Mouse (Mus musculus): ENCODE measurements around the gene Vegfb. TPM values are rescaled to one million over a fixed set of nuclear protein-coding genes. Genes with fewer than 3 reads are reported as not detected.

The Vegfb gene
- 41.0 and 43.9 TPM in 2 replicates for polyA plus RNA-seq (2014; fragmentation: Nextera tagmentation; extraction: Ambion mirVana)

GRCm38 (mm10) chr19:6987061-6987903, at the start of gene Vegfb:
Gene Vegfb, minus strand, starts transcription at chr19:6987651.
- whole genome bisulfite sequencing = 0% methylated on average over 19 of the region's 85 CpGs
- peak; percentile 47 for ATAC-seq (ENCODE audit: low read depth)

GRCm38 (mm10) chr19:7034006-7034405, 46.6 kb upstream of the Vegfb start:
- peaks cover 68% of the 10 kb centered on the region for H3K36me3 ChIP-seq (ENCODE audit: control insufficient read depth, insufficient read depth, low read length)
- H3K9ac ChIP-seq (ENCODE audit: low read depth, low read length) = no peak overlapping the region
- no peaks in the 10 kb centered on the region for H3K9me3 ChIP-seq (ENCODE audit: control insufficient read depth, low read length)
- no peak for ATAC-seq (ENCODE audit: low read depth)
- DNase-seq (ENCODE audit: low spot score) = no peak
- no peak overlapping the region for H3K4me3 ChIP-seq (ENCODE audit: low read depth, low read length)
- H3K4me1 ChIP-seq (ENCODE audit: control insufficient read depth, insufficient read depth, low read length) = peaks cover 9% of the 10 kb centered on the region
- WGBS = 94% methylated on average over 5 of the region's 5 CpGs
- no peak overlapping the region for H3K27ac ChIP-seq (replicated peaks; ENCODE audit: low read depth, low read length)
- no peaks in the 10 kb centered on the region for H3K27me3 ChIP-seq (replicated peaks; ENCODE audit: control insufficient read depth, insufficient read depth, low read length)
- no peak overlapping the region for H3K4me2 ChIP-seq (ENCODE audit: low read depth, low read length)

More at GRCm38 (mm10) chr19:6987061-6987903, at the start of gene Vegfb:
- Histone ChIP-seq H3K4me2 (ENCODE audit: low read depth, low read length) (peak within 1 kb of the TSS; percentile 85), H3K9me3 (ENCODE audit: control insufficient read depth, low read length) (no peaks in the 10 kb centered on the region), H3K27me3 (replicated peaks; ENCODE audit: control insufficient read depth, insufficient read depth, low read length) (no peaks in the 10 kb centered on the region), H3K4me3 (ENCODE audit: low read depth, low read length) (peak within 1 kb of the TSS; percentile 89), H3K4me1 (ENCODE audit: control insufficient read depth, insufficient read depth, low read length) (peaks cover 14% of the 10 kb centered on the region), H3K36me3 (ENCODE audit: control insufficient read depth, insufficient read depth, low read length) (peaks cover 31% of the 10 kb centered on the region), H3K27ac (replicated peaks; ENCODE audit: low read depth, low read length) (peak within 1 kb of the TSS; percentile 85), H3K9ac (ENCODE audit: low read depth, low read length) (peak within 1 kb of the TSS; percentile 92)
- DNase-seq (ENCODE audit: low spot score) = peak; percentile 71

DNA sequence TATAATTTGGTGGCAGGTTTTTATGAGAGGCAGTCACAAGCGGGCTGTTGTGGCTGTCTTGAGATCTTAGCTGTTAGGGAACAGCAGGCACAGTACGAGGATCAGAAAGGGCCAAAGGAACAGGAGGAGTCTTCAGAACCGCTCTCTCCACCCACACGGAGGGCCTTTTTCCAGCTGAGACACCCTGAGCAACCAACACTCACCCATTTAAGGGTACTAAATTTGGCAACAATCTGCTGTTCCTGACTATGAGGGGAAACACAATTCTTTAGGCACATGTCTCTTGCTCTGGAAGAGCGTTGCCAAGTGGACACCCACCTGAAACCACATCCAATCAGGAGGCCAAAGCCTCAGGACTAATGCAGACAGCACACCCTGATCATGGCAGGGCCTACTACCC, 42.1 kb upstream of the Vegfb start:
- DNase-seq (ENCODE audit: low spot score) = no peak

GRCm38 (mm10) chr19:7020224-7020641, 32.8 kb upstream of the Vegfb start:
- DNase-seq (ENCODE audit: low spot score) (peak; percentile 61), ATAC-seq (ENCODE audit: low read depth) (peak; percentile 73)
- peaks cover 62% of the 10 kb centered on the region for H3K36me3 ChIP-seq (ENCODE audit: control insufficient read depth, insufficient read depth, low read length)
- H3K4me2 ChIP-seq (ENCODE audit: low read depth, low read length) = no peak overlapping the region
- H3K4me3 ChIP-seq (ENCODE audit: low read depth, low read length) = no peak overlapping the region
- H3K27me3 ChIP-seq (replicated peaks; ENCODE audit: control insufficient read depth, insufficient read depth, low read length) = no peaks in the 10 kb centered on the region
- no peak overlapping the region for H3K27ac ChIP-seq (replicated peaks; ENCODE audit: low read depth, low read length)
- H3K9me3 ChIP-seq (ENCODE audit: control insufficient read depth, low read length) = no peaks in the 10 kb centered on the region
- no peak overlapping the region for H3K9ac ChIP-seq (ENCODE audit: low read depth, low read length)
- no peaks in the 10 kb centered on the region for H3K4me1 ChIP-seq (ENCODE audit: control insufficient read depth, insufficient read depth, low read length)
- WGBS = 44% methylated on average over 3 of the region's 3 CpGs

More for the DNA sequence above, 42.1 kb upstream of the Vegfb start:
- Histone ChIP-seq H3K36me3 (ENCODE audit: control insufficient read depth, insufficient read depth, low read length) (peaks cover 99% of the 10 kb centered on the region), H3K4me2 (ENCODE audit: low read depth, low read length) (no peak overlapping the region), H3K9me3 (ENCODE audit: control insufficient read depth, low read length) (no peaks in the 10 kb centered on the region), H3K27me3 (replicated peaks; ENCODE audit: control insufficient read depth, insufficient read depth, low read length) (no peaks in the 10 kb centered on the region), H3K27ac (replicated peaks; ENCODE audit: low read depth, low read length) (no peak overlapping the region), H3K4me3 (ENCODE audit: low read depth, low read length) (no peak overlapping the region), H3K4me1 (ENCODE audit: control insufficient read depth, insufficient read depth, low read length) (no peaks in the 10 kb centered on the region), H3K9ac (ENCODE audit: low read depth, low read length) (no peak overlapping the region)
- 95% methylated on average over 5 of the region's 5 CpGs for WGBS
- ATAC-seq (ENCODE audit: low read depth) = no peak

DNA sequence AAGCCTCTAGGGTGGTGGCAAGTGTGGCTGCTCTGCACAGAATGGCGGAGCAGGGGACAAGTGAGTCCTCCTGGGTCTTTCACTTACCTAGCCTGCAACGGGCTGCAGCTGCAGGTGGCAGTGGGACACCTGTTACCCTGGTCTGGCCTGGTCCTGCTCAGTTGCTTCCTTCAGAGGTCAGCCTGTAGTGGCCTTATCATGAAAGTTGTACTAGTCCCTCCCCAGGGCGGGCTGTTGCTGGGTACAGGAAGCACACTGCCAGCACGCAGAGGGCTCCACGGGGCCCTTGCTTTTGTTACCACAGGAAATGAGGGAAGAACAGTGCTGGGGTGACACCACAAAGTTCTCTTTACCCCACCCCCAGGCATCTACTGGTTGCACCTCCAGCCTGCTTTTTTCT, 31.7 kb upstream of the Vegfb start, which contains the start of gene Fermt3:
Gene Fermt3, minus strand, starts transcription at position 279 of the 400 bp plus-strand sequence.
- peaks cover 57% of the 10 kb centered on the region for H3K36me3 ChIP-seq (ENCODE audit: control insufficient read depth, insufficient read depth, low read length)
- H3K4me1 ChIP-seq (ENCODE audit: control insufficient read depth, insufficient read depth, low read length) = no peaks in the 10 kb centered on the region
- no peak within 1 kb of the TSS for H3K4me2 ChIP-seq (ENCODE audit: low read depth, low read length)
- no peaks in the 10 kb centered on the region for H3K27me3 ChIP-seq (replicated peaks; ENCODE audit: control insufficient read depth, insufficient read depth, low read length)
- H3K9ac ChIP-seq (ENCODE audit: low read depth, low read length) = no peak within 1 kb of the TSS
- DNase-seq (ENCODE audit: low spot score) (peak; percentile 17), ATAC-seq (ENCODE audit: low read depth) (0 out of 2 replicates have a peak, but pooled peaks have one; percentile 28)
- H3K9me3 ChIP-seq (ENCODE audit: control insufficient read depth, low read length) = no peaks in the 10 kb centered on the region
- 86% methylated on average over 5 of the region's 5 CpGs for WGBS
- H3K27ac ChIP-seq (replicated peaks; ENCODE audit: low read depth, low read length) = no peak within 1 kb of the TSS; the same call in 1 of the 2 replicates
- no peak within 1 kb of the TSS for H3K4me3 ChIP-seq (ENCODE audit: low read depth, low read length)

GRCm38 (mm10) chr19:7018546-7018945, 31.1 kb upstream of the Vegfb start:
- Histone ChIP-seq H3K36me3 (ENCODE audit: control insufficient read depth, insufficient read depth, low read length) (peaks cover 51% of the 10 kb centered on the region), H3K4me3 (ENCODE audit: low read depth, low read length) (no peak overlapping the region), H3K4me1 (ENCODE audit: control insufficient read depth, insufficient read depth, low read length) (no peaks in the 10 kb centered on the region), H3K27me3 (replicated peaks; ENCODE audit: control insufficient read depth, insufficient read depth, low read length) (no peaks in the 10 kb centered on the region), H3K9me3 (ENCODE audit: control insufficient read depth, low read length) (no peaks in the 10 kb centered on the region), H3K27ac (replicated peaks; ENCODE audit: low read depth, low read length) (no peak overlapping the region; the same call in 1 of the 2 replicates), H3K9ac (ENCODE audit: low read depth, low read length) (no peak overlapping the region), H3K4me2 (ENCODE audit: low read depth, low read length) (no peak overlapping the region)
- ATAC-seq (ENCODE audit: low read depth) (no peak), DNase-seq (ENCODE audit: low spot score) (no peak)
- 83% methylated on average over 11 of the region's 11 CpGs for WGBS

DNA sequence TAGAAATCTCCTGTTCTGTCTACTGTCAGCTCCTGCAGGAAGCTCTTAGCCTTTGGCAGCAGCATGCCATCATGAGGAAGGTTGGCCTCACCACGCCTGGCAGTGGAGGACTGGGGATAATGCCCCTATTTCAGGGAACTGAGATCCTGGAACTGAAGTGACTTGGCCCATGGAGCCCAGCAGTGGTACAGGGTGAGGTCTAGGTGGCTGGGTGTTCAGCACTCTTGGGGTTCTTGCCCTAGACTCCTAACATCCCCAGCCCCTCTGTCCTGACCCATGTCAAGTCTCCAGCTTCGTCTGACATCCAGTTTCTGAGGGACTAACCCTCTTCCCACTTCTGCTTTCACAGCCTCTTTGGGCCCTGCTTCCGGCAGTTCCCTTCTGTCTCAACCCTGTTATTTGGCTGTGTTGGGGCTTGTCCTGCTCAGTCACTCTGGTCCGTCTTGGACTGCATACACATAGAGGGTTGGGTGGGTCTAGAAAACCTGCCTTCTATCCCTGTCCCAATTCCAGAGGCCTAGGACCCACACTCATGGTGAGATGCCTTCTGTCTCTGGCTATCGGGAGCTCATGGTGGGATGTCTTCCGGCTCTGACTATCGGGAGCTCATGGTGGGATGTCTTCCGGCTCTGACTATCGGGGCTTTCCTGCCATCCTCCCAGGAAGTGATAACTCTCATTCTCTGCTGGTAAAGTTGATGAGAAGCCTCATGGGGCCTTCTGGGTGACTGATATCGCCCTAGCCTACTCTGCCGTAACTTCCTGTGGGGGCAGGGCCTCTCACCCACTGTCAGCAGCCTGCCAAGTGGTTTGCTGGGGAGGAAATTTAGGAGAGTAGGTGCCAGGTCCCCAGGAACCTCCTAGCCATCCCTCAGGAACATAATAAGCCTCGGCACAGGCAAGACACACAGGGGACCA, 30.3 kb upstream of the Vegfb start:
- Histone ChIP-seq H3K4me2 (ENCODE audit: low read depth, low read length) (no peak overlapping the region), H3K4me1 (ENCODE audit: control insufficient read depth, insufficient read depth, low read length) (no peaks in the 10 kb centered on the region), H3K27me3 (replicated peaks; ENCODE audit: control insufficient read depth, insufficient read depth, low read length) (no peaks in the 10 kb centered on the region), H3K36me3 (ENCODE audit: control insufficient read depth, insufficient read depth, low read length) (peaks cover 43% of the 10 kb centered on the region), H3K4me3 (ENCODE audit: low read depth, low read length) (no peak overlapping the region), H3K27ac (replicated peaks; ENCODE audit: low read depth, low read length) (no peak overlapping the region), H3K9me3 (ENCODE audit: control insufficient read depth, low read length) (no peaks in the 10 kb centered on the region), H3K9ac (ENCODE audit: low read depth, low read length) (no peak overlapping the region)
- DNase-seq (ENCODE audit: low spot score) (no peak), ATAC-seq (ENCODE audit: low read depth) (no peak)
- 85% methylated on average over 12 of the region's 12 CpGs for WGBS

DNA sequence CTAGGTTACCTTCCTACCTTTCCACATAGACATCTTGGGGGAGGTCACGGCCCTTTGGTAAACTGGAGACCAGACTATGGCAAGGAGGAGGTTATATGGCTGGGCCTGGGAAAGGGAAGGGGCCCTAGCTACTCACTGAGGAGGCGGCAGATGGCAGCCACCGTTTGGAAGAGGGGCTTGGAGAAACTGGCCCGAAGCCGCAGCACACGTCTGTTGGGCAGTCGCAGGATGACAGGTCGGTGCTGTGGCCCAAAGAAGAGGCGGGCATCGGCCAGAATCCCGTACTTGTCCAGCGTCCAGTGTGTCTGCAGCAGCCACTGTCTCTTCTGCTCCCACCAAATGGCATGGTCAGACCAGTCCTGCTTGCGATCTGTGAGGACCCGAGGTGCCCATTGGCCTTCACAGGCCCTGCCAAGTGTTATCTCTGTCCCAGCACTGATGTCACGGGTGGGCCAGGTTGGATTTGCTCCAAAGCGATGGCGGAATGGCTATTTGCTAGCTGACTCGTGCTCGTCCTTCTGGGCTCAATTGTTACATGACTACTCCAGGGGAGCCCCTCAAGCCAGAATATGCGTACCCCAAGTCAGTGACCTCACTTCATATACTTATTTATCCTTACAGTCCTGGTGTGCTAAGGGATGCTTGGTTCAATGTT, 27.2 kb upstream of the Vegfb start:
- no peak overlapping the region for H3K4me3 ChIP-seq (ENCODE audit: low read depth, low read length)
- peaks cover 12% of the 10 kb centered on the region; the same call in 1 of the 2 replicates for H3K36me3 ChIP-seq (ENCODE audit: control insufficient read depth, insufficient read depth, low read length)
- H3K4me1 ChIP-seq (ENCODE audit: control insufficient read depth, insufficient read depth, low read length) = no peaks in the 10 kb centered on the region
- no peak overlapping the region for H3K4me2 ChIP-seq (ENCODE audit: low read depth, low read length)
- 94% methylated on average over 19 of the region's 20 CpGs for WGBS
- no peak overlapping the region for H3K27ac ChIP-seq (replicated peaks; ENCODE audit: low read depth, low read length)
- H3K9ac ChIP-seq (ENCODE audit: low read depth, low read length) = no peak overlapping the region
- DNase-seq (ENCODE audit: low spot score) (no peak), ATAC-seq (ENCODE audit: low read depth) (no peak)
- no peaks in the 10 kb centered on the region for H3K9me3 ChIP-seq (ENCODE audit: control insufficient read depth, low read length)
- H3K27me3 ChIP-seq (replicated peaks; ENCODE audit: control insufficient read depth, insufficient read depth, low read length) = no peaks in the 10 kb centered on the region
